Mouse (Mus musculus) c-Kit-positive CD71-negative TER-119-negative erythroid progenitor cells, embryonic 14.5 days (primary cell): ENCODE results near the gene Vps51.

Experiments used
- DNase-seq: peaks from one replicate; pipeline ENCODE4 v3.0.0-alpha.2; 2013; ENCODE audit warnings: low read depth

Gene Vps51

GRCm38 (mm10) chr19:6076564-6077393 is at the start of gene Vps51:
Gene Vps51, minus strand, starts transcription at chr19:6077231.
- DNase-seq: peak; percentile 89

- peak; percentile 72 for DNase-seq
Measured at GRCm38 (mm10) chr19:6126289-6126688, 49.3 kb upstream of the Vps51 start.

GRCm38 (mm10) chr19:6124898-6125297 is 47.9 kb upstream of the Vps51 start:
- no peak for DNase-seq

GRCm38 (mm10) chr19:6123330-6123729 is 46.3 kb upstream of the Vps51 start:
- no peak for DNase-seq

- DNase-seq: no peak
Measured at GRCm38 (mm10) chr19:6121761-6122160, 44.7 kb upstream of the Vps51 start.

GRCm38 (mm10) chr19:6118677-6119185 is 41.7 kb upstream of the Vps51 start:
- no peak for DNase-seq

- peak; percentile 91 for DNase-seq
Measured at GRCm38 (mm10) chr19:6117986-6118676, 41.1 kb upstream of the Vps51 start, which contains the start of gene Sac3d1. Gene Sac3d1, minus strand, starts transcription at chr19:6118650.

GRCm38 (mm10) chr19:6117346-6117985 is 40.4 kb upstream of the Vps51 start:
- DNase-seq: no peak

DNA sequence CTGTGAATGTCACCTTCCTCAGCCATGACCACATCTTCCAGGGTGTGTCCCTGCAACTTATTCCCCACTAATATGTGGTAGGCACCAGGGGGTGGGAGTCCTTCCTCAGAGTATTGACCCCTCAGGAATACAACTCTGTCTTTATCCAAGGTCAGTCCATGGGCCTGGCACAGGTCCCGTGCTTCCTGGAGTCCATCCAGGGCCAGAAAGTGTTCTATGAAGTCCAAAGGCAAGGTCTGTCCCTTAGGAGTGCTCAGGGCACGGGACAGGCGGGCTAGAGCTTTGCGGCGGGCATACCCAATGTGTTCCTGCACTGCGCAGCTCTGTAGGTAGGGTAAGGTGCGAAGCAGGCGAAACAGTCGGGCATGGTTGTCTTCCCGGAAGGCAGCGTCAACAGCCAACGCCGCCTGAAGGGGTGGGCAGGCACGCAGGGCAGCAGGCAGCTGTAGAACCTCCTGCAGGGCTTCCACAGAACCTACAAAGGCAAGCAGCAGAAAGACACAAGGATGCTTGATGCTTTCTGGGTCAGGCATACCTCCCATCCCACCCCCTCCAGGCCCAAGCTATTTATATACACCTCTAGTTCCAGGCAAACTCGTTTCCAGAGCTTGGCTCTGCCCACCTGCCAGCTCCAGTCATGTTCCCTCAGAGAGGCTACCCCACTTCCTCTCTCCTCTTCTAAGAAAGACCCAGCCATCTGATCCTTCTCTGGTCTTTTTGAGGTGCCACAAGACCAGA is 39.3 kb upstream of the Vps51 start:
- no peak for DNase-seq

- no peak for DNase-seq
Measured at GRCm38 (mm10) chr19:6113116-6113515, 36.1 kb upstream of the Vps51 start.

DNA sequence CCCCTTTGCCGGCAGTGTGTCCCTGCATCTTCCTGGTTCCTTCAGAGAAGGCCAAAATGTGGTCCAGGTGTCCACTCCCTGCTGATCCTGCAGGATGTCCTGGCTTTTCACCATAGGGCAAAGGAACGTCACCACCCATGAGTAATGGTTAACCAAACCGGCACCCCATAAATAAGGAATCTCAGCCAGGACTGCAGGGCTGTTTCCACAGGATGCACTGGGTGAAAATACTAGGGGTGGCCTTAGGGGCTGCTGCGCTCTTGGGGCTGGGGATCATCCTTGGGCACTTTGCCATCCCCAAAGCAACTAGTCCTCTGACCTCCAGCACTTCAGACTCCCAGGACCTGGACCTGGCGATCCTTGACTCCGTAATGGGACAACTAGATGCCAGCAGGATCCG is 28.6 kb upstream of the Vps51 start, which contains the start of gene Naaladl1:
TSS of gene Naaladl1 (plus strand) at position 197 of the 400 bp plus-strand sequence.
- no peak for DNase-seq

DNA sequence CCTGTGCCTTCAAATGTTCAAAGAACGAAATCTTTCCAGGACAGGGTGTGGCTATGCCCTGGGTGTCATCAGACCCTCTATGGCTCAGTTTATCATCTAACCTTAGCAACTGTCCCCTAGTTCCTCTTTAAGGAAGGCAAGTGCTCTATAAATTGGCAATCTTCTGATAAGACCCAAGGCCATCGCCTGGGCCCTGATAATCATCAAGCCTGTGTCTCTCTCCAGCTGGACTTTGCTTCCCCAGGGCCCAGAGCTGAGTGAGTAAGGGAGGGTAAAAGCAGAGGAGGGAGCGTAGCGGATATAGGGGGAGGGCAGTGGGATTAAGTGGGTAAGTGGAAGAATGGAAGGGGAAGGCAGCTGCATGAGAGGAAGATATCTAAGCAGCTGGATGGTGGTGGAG is 27.4 kb upstream of the Vps51 start:
- DNase-seq: no peak

DNA sequence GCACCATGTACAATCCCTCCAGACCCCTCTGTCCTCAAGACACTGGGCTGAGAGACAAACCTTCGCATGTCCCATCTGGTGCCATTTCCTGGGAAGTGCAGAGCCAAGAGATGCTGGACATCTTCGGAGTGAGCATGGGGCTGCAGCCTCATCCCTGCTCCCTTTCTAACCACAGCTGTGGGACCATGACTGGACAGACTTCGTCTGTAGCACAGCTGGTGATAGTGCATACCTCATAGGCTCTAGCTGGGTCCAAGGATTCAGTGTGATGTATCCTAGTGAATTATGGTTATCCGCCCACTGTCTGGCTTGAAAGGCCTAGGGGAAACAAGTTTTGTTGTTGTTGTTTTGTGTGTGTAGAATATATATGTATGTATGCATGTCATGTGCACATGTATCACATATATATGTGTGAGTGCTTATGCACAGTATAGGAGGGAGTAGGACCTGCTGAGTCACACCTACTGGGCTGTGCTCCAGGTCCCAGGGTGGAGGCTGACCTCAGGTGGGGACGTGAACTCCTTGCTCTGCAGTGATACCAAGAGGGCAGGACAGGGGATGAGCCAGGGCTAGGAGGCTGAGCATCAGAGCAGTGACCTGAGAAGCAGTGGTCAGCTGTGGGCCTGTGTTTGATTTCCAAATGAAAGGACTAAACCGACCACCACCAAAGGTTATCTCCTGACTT is 25.3 kb upstream of the Vps51 start:
- DNase-seq: no peak

- no peak for DNase-seq
Measured at GRCm38 (mm10) chr19:6101186-6101585, 24.2 kb upstream of the Vps51 start.

- DNase-seq: no peak
Measured at GRCm38 (mm10) chr19:6097847-6098246, 20.8 kb upstream of the Vps51 start.

DNA sequence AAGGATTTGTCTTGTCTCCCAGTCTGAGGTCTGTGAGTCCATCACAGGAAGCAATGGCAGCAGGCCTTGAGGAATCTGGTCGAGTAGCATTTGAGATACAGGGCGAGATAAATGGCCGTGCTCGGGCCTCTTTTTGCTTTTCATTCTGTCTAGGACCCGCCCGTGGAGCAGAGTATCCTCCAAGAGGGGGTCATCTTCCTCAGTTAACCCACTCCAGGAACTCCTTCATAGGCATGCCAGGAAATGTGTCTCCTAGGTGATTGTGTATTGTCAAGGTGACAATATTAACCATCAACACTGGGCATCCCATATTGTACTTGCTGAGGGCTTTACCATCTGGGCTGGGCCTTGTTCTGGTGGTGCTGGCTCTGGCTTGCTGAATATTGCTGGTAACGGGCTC is 17.1 kb upstream of the Vps51 start, which contains the start of gene AC131692.1:
TSS of gene AC131692.1 (plus strand) at position 301 of the 400 bp plus-strand sequence.
- DNase-seq: no peak

DNA sequence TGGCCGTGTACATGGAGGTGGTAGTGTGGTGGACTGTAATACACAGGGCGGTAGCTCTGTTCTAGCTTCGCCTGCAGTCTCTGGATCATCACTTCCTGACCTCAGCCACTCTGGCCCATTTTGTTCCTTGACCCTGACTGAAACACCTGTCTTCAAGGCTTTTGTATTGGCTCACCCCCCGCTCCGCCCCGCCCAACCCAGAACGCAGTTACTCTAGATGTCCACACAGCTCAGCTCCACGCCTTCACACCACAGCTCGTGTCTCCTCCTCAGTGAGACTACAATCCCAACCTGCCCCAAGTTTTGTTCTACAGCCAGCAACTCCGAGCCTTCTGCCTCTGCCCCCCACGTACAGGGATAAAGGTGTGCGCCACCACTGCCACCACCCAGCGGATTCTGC is 11.8 kb upstream of the Vps51 start:
- DNase-seq: no peak

- DNase-seq: no peak
Measured at GRCm38 (mm10) chr19:6085417-6085879, 8.4 kb upstream of the Vps51 start.

DNA sequence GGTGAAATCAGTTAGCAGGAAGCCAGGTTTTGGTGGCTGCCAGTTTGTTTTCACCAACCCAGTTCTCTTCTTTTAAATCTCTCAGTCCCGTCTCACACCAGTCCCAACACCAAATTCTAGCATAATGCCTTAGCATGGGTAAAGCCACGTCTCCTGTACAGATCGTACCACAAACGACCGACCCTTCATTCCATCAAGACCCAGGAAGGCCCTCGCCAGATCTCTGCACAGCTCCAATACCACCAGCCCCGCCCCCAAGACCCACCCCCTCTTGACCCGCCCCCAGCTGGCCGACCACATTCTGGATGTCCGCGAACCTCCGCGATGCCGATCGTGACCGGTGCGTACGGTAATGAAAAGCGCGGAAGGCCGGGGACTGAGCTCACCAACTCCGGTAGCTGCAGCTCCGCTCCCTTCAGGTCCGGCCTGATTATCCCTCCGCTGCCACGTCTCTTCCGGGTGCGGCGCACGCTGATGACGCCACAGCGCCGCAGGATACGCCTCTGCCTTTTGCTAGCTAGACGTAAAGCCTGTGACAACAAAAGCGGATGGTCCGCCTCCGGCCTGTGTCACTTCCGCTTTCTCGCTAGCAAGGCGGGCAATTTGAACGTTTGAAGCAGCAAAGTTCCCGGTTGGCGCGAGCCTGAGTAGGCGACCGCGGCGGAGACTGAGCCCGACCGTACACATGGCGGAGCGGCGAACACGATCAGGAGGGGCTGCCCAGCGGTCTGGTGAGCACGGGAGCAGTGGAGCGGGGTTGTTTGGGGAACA is 7.6 kb upstream of the Vps51 start, which contains the start of the genes Zfpl1 and Cdca5:
TSS of gene Zfpl1 (minus strand) at position 479 of the 771 bp plus-strand sequence.
TSS of gene Cdca5 (plus strand) at position 506 of the 771 bp plus-strand sequence.
- DNase-seq: peak; percentile 97

DNA sequence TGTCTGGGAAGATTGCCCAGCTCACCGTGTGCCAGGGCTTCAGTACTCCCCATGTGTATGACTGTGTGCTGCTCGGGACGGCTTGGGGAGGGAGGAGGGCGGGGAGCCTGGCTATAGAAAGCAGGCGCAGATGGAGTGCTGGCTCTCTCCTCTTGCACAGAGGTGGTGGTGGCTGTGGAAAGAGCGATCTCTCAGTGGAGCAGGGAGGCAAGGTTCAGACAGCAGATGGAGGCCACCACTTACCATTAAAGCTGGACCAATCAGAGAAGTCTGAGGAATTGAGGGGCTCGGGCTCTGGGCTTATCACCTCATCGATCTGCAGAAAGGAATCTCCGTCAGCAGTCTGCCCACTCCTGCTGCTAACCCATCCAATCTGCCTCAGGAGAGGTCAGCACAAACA is 5.1 kb upstream of the Vps51 start, which contains the start of gene Gm28374:
TSS of gene Gm28374 (minus strand) at position 101 of the 400 bp plus-strand sequence.
- DNase-seq: no peak
